Mouse (Mus musculus): Measurements from ENCODE around the gene Nup188.

Gene Nup188

DNA sequence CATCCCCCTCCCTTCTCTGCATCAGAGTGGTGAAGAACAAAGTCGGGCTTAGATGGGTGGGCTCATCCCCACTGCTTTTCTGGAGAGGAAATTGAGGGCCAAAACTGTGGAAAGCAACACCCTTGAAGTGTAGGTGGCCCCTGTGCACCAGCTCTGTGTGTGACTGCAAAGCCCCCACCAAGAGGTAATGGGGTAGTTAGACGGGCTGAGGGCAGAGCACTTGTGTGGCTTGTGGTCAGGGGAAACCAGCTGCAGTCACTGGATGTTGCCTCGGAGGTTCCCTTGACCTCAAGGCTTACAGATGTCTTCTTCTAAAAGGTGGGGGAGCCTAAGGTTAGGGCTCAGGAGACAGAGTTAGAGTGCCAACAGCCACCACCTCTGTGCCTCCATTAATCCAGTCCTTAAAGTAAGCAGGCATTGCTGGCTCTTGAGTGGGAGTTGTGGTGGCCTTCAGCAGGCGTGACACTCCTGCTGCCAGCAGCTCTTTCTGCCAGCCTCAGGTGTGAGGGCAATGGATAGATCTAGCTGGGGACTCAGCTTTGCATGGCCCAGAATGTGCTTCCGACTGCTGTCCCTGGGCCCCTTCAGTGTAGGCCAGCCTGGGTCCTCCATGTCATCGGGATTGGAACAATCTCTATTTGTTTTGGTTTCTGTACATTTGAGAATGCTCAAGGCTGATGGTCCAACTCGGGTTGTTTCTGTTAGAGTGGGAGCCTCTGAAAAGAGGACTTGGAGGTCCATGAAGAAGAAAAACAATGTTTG lies 28.3 kb upstream of the Nup188 start:
- no peak for DNase-seq

DNA sequence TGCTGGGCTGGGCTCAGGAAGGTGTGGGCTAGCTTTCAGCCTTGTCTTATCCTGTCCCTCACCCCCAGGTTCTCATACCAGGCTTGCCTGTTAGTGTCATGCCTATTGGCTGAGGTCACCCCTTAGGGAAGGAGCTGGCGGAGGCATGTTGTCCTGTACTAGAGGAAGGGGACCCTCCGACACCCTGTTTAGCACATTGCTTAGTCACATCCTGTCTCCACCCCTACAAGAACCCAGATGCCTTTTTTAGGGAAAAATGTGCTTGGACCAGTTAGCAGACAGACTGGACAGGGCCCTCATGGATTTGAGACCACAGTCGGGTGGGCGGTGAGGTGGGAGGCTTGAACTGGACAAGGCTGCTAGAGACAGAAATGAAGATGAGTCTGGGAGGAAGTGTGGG lies 27.6 kb upstream of the Nup188 start:
- no peak for DNase-seq

DNA sequence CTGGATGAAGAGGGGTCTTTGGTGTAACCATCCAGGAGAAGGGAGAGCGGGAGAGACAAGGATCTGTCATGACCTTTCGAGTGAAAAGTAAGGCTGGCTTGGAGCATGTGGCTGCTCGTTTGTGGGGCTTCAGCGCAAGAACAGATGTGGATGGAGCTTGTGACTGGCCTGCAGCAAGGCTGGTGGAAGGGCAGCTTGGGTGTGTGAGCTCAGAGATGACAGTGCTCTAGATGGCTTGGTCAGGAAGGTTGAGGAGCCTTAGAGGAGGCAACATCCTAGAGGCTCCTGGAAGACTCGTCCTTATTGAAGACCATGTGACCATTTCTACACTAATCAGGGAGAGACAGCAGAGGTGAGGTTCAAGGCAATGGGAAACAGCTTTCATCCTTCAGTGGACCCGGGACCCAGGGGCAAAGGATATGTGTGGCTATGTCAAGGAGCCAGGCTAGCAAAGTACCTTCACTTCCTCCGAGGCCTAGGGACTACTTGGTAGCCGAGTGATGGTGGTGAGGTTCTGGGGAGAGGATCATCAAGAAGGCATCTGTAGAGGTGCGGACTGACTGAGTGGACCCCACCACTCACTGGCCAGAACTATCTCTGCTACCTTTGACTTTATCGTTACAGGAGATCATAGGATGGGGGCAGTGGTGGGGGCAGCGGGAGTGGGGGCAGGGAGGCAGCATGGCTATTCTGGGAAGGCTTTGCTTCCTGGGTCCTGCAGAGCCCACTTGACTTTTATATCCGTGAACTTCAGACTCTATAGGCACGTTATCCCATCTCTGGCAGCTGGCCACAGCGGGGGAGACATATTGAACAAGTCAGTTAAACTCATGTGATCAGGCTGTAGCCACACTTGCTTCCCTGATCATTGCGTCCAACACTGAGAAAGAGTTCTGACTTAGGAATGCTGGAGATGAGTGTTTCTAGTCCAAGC lies 26.8 kb upstream of the Nup188 start:
- no peak for DNase-seq

DNA sequence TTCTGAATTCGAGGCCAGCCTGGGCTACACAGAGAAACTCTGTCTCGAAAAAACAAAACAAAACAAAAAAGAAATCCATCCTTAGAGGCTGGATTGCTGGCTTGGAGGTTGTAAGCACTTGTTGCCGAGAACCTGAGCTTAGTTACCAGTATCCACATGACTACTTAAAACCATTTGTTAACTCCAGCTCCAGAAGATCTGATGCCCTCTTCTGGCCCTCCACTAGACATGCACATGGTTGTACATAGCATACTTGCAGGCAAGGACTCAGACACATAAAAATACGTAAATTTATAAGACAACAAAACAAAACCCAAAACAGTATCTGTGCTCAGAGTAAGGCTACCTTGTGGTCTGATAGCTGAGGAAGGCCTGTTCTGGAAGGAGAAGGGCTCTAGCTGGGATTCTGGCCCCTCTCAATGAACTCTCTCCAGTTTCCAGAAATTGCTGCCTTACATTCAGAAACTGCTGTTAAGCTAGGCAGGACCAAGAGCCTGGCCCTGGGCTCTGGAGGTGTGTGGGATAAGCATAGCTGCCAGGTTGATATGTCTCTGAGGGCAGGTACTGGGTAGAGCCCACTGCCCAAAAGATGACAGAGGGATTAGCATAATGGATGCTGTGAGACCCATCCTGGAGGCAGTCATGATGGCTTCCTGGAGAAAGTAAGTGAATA lies 25.0 kb upstream of the Nup188 start:
- DNase-seq, result no peak

DNA sequence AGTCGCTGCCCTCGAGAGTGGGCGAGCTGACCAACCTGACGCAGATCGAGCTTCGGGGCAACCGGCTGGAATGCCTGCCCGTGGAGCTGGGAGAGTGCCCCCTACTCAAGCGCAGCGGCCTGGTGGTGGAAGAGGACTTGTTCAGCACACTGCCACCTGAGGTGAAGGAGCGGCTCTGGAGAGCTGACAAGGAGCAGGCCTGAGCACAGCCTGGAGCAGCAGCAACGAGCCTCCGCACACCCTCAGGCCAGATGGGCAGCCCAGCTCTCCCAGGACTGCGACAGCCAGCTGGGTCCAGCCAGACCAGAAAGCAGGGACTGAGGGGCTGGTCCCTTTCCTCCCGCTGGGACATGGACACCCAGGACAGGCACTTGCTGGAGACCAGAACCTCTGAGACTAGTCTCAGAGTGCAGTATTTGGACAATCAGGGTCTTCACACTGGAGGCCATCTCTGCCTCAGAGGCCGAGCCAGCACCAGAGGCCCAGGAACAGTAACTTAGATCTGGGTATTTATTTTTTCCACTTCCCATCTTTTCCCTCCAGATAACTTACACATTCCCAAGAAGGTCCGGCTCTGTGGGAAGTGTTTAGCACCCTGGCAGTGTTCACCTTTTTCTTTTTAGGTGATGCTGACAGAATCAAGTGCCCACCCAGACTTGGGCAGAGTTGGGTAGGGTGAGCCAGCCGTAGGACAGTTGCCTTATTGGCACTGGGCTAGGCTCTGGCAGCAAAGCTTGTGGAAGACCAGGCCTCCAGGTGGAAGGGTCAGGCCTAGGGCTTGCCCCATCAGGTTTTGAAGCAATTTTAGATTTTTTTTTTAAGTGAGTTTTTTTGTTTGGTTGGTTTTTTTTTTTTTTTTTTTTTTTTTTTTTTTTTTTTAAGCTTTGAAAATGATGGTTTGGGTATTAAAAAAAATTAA lies 24.0 kb upstream of the Nup188 start:
- no peak for DNase-seq

DNA sequence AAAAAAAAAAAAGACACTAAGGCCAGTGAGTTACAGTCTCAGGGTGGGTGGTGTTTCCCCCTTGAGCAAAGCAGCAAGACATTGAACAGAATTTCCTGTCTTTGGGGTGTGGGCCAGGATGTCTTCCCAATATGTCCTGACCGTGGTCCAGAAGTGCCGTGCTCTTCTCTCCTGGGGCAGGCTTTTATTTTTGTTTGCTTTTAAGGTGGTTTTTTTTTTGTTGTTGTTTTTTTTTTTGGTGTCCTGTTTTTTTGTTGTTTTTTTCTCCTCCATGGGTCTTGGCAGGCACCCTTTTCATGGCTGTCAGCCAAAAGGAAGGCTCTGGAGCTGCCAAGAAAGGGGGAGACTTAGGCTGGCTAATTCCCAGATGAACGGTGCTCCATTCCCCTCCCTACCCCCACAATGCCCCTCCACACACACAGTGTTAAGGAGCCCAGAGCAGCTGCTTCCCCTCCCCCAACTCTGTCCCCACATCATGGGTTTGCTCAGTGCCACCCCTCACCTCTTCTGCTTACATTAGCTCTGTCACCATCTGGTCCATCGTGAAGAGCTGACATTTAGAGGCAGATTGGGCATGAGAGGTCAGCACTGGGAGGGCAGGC lies 23.3 kb upstream of the Nup188 start:
- peak; percentile 85 for DNase-seq

DNA sequence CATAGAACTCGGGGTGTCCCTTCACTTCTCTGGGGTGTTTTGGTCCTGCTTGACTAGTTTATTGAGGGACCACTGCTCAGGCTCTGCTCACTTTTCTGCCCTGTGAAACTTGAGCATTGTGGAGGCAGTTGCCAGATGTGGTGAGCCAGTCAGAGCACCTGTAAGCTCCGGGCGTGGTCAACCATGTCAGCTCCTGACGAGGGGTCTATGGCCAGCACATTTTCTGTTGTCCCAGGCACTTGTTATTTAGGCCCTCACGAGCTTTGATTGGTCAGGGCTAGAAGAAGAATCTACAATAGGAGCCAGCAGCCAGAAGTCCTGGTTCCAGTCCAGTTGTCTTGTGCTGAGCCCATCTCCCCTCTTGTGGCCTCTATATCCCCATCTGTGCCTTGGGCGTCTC lies 22.4 kb upstream of the Nup188 start:
- no peak for DNase-seq

DNA sequence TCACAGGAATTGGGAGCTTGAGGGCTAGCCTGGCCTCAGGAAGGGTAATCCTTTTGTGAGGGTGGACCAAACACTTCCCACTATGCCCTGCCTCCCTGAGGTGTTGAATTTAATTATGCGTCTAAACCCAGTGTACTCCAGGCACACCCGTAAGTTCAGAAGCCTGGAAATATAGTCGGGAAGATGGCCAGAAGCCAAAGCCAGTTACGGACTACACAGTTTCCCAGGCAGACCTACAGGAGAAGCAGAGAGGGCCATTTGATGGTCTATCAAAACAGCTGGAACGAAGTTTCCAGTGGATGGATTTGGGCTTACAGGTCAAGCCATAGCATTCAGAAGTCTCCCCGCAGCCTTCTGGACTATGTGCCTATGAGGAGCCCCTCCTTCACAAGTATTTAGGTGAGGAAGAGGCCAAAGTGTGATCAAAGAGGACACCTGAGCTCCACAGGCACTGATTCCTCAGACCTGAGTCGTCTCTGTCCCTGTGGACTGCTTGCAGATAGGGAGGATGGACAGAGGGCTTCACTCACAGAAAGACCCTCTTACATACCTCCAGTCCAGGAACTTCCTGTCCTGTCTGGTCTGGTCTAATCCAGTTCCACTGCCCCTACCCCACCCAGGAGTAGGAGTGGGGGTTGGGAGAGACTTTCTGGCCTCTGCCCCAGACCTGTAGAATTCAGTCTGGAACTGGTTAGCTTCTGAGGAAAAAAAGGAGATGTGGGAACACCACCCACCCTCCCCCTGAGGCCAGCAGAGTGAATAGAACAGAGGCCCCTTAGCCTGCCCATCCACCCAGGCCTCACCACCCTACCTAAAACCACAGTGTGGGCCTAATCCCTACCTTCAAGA lies 21.3 kb upstream of the Nup188 start:
- no peak for DNase-seq

DNA sequence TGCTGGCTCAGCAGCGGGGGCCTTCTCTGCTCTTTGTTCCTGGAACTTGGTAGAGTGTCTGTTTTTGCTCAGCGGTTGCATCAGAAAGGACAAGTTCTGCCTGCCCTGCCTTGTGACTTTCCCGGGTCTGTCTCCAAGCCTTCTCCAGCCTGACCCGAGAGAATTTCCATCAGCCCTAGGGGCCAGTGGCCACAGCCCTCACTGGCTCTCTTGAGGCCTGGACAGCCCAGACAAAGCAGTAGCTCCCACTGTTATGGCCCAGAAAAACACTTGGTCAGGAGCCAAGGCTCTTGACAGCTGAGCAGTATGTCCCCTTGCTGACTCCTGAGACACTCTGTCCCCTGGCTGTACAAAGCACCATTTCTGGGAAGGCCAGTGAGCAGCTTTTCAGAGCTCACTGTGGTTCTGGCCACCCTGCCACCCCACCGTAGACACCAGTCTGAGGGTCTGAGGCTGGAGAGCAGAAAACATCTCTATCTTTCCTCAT lies 20.4 kb upstream of the Nup188 start, which contains the start of gene Phyhd1:
Gene Phyhd1 (plus strand): TSS at position 437 of the 487 bp plus-strand sequence.
- DNase-seq, result peak; percentile 86

DNA sequence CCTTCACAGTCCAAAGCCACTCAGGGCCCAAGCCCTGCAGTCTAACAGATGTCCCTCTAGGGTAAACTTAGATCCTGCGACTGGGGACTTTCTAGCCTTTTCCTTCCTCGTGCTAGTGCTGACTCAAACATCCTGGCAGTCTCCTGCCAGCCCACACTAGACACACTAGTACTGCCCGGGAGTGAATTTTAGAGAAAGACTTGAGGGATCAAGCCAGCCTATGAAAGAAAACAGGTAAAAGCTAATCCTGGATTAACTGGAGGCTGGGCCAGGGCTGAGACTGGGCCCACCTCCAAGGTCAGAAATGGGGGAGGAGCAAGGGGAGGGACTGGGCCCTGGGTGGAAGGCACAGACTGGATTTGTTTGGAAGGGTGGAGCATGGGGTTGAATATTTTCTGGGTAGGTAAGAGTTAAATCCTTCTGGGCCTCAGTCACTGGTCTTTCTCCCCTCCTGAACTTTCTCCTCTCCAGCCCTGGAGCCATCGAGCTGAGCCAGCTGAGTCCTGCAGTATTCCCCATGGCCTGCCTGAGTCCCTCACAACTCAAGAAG lies 19.7 kb upstream of the Nup188 start:
- DNase-seq, result peak; percentile 64

DNA sequence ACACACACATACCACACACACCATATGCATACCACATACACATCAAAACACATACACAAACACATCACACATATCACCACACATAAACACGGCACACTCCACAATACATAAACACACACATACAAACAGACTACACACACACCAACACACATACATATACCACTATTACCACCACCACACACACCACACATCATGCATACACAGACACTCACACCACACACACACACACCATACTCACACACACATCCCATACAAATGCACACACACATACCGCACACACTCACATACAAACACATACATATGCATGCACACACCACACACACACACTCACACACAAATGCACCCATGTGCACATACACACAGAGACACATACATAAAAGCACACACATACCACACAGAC lies 18.7 kb upstream of the Nup188 start:
- DNase-seq, result peak; percentile 11

DNA sequence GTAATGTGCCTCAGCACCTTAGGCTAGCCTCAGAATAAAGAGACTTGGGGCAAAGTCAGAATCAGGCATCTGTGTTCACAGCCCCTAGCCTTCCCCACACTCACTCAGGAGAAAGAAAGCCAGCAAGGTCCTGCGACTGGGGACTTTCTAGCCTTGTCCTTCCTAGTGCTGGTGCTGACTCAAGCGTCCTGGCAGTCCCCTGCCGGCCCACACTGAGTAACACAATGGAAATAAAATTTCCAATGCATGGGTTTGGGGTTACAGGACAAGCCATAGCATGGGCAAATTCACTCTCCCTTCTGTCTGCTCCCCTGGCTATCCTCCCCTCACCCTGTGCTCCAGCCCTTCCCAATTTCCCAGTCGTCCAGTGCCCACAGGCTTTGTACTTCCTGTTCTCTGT lies 17.8 kb upstream of the Nup188 start:
- peak; percentile 13 for DNase-seq

DNA sequence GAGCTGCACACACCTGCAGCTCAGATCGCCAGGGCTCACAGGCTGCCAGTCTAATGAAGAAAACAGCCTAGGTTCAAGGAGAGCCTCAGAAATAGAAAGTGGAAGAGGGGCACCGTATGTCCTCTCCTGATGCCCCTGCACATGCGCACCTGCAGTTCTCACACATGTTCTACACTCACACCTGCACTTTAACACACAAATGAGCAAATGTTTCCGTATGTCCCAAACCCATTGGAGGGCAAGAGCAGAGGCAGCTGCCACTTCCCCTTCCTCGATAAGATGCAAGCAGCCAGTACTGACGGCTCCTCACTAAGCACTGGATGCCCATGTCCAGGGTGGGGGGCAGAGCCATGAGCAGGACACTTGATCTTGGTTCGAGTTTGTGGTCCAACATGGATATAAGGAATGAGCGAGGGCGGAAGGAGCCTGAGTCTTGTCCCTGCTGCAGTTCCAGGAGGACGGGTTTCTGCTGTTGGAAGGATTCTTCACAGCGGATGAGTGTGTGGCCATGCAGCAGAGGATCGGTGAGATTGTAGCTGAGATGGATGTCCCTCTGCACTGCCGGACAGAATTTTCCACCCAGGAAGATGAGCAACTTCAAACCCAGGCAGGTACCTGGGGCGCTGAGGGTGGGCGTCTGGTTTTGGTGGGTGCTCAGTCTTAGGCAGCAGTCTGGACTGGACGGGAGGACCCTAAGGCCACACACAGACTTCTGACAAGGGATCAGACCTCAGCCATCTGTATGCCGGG lies 16.8 kb upstream of the Nup188 start:
- peak; percentile 22 for DNase-seq

DNA sequence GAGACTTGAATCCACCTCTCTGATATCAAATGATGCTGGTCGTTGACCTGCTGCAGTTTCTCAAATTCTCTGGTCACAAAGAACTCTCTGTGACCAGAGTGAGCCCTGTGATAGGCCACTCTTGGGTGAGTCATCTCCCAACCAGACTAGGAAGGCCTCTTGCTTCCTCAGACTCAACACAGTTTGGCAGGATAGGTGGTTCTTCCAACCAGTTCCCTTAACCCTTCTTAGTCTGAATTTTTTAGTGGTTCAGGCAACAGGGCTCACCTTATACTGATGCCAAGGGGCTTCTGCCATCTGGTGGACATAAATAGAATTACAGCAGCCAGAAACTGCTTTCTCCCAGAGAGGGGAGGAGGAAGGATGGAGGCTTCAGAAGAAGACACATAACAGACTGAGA lies 16.1 kb upstream of the Nup188 start:
- peak; percentile 92 for DNase-seq

DNA sequence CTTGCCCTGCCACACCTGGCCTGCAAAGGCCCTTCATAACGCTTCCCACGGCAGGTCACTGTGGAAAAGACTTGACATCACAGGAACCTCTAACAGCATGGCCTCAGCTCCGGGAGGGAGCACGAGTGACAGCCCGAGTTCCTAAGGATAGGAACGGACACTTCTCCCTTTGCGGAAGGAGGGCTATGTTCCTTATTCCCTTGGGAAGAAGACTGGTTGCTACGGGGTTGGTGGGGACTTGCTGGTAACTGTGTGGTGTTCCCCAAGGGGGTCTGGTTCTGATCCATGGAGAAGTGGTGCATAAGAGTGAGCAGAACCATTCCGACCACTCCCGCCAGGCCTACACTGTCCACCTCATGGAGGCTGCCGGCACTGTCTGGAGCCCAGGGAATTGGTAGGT lies 5.5 kb upstream of the Nup188 start, which contains the start of gene Gm28038:
Gene Gm28038 (plus strand): TSS at position 301 of the 400 bp plus-strand sequence.
- DNase-seq, result no peak

DNA sequence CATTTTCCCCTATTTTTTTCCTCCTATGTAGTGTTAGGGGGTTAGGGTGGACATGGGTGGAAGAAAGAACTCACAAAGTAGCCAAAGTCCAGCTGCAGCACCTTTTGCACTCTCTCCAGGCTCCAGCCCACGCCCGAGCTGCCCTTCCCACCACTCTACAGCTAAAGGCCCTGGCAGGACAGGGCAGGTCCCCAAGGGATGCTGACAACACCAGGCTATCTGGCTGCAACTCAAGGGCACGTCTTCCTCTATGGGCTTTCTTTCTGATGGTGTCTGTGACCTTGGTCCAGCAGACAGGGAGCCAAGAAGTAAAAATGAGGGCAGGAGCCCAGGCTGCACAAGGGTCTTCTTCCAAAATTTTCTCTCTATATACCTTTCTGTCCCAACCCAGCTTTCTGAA lies 4.5 kb upstream of the Nup188 start:
- DNase-seq, result no peak

DNA sequence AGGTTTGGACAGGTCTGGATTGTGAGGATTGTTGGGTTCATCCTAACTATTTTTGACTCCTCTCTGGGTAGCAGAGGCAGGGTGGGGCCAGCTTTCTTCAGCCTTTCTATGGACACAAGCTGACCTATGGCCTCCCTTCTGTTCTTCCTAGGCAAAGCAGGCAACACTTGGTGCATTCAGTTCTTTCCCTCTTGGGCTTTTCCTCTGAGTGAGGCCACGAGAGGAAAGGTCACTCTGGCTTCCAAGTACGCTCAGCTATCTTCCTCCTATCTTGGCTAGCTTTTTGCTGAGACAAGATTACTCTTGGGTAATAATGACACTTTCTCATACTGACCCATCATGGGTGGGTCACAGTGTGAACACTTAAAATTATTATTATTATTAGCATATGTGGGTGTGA lies 3.0 kb upstream of the Nup188 start:
- DNase-seq, result no peak

DNA sequence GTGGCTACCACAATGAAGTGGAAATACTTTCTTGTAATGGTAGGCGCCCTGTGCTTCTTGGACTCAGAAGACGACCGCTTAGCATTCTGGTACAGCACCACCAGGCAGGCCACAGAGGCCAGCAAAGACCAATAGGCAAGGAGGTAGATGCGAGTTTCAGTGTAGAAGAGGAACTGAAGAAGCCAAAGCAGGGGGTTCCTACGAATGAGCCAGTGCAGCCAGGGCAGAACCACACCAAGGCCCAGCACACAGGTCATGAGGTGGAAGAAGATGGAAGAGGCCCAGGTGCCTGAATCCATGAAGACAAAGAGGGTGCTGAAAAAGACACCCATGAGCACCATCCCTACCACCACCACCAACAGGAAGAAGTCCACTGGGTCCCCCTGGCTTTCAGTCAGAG lies 1.2 kb upstream of the Nup188 start:
- DNase-seq, result no peak

DNA sequence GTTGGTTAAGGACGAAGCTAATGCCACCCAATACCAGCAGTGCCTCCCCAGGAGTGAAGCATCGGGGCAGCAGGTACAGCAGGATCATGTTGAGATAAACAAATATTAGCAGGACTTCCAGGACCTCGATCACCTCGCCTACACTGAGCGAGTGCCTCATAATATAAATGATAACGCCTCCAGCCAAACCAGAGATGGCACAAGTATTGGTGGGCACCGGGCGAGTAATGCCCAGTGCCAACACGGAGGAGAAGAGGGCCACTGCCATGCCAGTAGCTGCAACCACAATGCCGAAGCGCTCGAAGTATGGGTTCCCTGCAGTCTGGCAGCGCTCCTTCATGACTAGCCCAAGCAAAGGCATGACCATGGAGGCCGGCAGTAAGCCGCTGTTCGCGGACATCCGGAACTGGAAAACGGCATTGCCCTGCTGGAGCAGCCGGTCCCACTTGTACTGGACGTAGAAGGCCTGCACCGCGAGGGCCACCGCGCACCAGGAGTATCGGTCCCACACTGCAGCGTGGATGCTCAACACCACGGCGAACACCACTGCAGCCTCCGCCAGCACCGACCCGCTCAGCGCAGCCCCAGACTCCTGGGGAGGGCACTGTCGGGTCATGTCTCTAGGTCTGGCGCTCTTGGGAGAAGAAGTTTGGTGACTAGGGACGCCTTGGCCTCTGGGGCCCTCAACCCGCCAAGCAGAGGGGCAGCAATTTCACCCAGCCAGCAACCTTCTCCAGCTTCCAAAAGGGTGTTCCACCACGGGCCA lies 598 bp upstream of the Nup188 start:
- peak; percentile 32 for DNase-seq
